21 mouse cellular contexts compared by ENCODE assay signal in the genomic region with DNA sequence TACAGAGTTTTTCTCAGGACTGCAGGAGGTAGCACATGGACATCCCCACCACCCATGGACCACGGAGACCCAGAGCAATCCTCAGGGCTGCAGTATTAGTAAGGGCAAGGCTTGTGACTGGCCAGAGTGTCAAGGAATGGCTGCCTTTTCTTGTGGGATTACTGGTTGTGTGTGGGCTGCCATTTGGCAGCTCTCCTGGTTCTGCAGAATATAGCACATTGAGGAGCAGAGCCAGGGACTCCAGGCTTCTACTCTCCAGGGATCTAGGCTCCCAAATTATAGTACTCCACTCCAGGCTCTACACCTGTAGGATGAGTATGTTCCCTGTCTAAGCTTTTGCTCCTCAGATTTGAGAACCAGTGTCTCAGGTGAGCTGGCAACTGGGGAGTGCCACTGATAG.
DNase-seq lines count a peak whose midpoint lies in the region; ATAC-seq lines count a peak whose summit lies in the region.
"Had no signal": no experiment of that assay in that cellular context is flagged by ENCODE, and none has a peak within 500 bp of the region (broad histone marks: within the 10 kb centered on the region; RNA-seq: fewer than 3 reads in every experiment).

No protein-coding gene starts in this region.

- H3K27me3 ChIP-seq in heart, embryonic 11.5 days (ENCODE audit: control insufficient read depth, insufficient read depth, low read length): no peaks in the 10 kb centered on the region
- H3K27me3 ChIP-seq: CH12.LX; embryonic facial prominence, embryonic 13.5 days; forebrain, embryonic 13.5 days; heart, embryonic 13.5 days; hindbrain, embryonic 15.5 days; Patski had no signal

- H3K4me1 ChIP-seq in heart, embryonic 11.5 days (ENCODE audit: control insufficient read depth, insufficient read depth, low read length): peaks cover 10% of the 10 kb centered on the region
- H3K4me1 ChIP-seq: embryonic facial prominence, embryonic 13.5 days; forebrain, embryonic 13.5 days; hindbrain, embryonic 15.5 days had no signal

- WGBS in heart, embryonic 11.5 days (ENCODE audit: insufficient replicate concordance): 73% methylated on average over 1 of the region's 1 CpGs

- no peak overlapping the region for H3K9ac ChIP-seq in heart, embryonic 11.5 days (ENCODE audit: low read depth, low read length)
- H3K9ac ChIP-seq: embryonic facial prominence, embryonic 13.5 days; forebrain, embryonic 13.5 days; forebrain, postnatal 0 days; heart, embryonic 13.5 days; hindbrain, embryonic 15.5 days had no signal

- no peak overlapping the region for H3K27ac ChIP-seq in heart, embryonic 11.5 days (ENCODE audit: low read depth, low read length)
- H3K27ac ChIP-seq: embryonic facial prominence, embryonic 13.5 days; forebrain, embryonic 13.5 days; heart, embryonic 13.5 days; hindbrain, embryonic 15.5 days had no signal

- no peak overlapping the region for H3K4me3 ChIP-seq in heart, embryonic 11.5 days (ENCODE audit: low read depth, low read length)
- H3K4me3 ChIP-seq: embryonic facial prominence, embryonic 13.5 days; forebrain, embryonic 13.5 days; heart, embryonic 13.5 days; hindbrain, embryonic 15.5 days had no signal

- DNase-seq in frontal cortex, postnatal 36 days (ENCODE audit: low spot score in 2 of 2): peak; percentile 28 to 31
- no peak for DNase-seq in frontal cortex, postnatal 25 days (ENCODE audit: low spot score in 2 of 2)
- peak; percentile 8 for DNase-seq in heart, postnatal 4 days
- DNase-seq in right cerebral cortex, adult 2 months (ENCODE audit: low spot score in 2 of 2): peak; percentile 20 to 45
- DNase-seq in right cerebral cortex, postnatal 14 days: no peak
- DNase-seq in yolk sac, embryonic 10.5 days (ENCODE audit: low spot score): no peak
- DNase-seq: adrenal gland, postnatal 14 days; cerebellum, adult 18-20 months; cerebellum, adult 9-11 months; cerebellum, postnatal 36 days; forebrain, postnatal 0 days; gastrocnemius, postnatal 36 days had no signal

- no peak overlapping the region for H3K4me2 ChIP-seq in heart, embryonic 11.5 days
- H3K4me2 ChIP-seq: embryonic facial prominence, embryonic 13.5 days; forebrain, embryonic 13.5 days; heart, embryonic 13.5 days; hindbrain, embryonic 15.5 days had no signal

- no peak for ATAC-seq in heart, embryonic 11.5 days (replicated peaks; ENCODE audit: insufficient number of reproducible peaks, low FRiP score, low TSS enrichment)
- ATAC-seq: activated CD4-positive, CD25-positive, alpha-beta regulatory T cell, adult 4 months; forebrain, embryonic 13.5 days; forebrain, postnatal 0 days; intestine, embryonic 16.5 days; Patski had no signal

- no peaks in the 10 kb centered on the region for H3K9me3 ChIP-seq in heart, embryonic 11.5 days (replicated peaks; ENCODE audit: control insufficient read depth, low read length)
- H3K9me3 ChIP-seq: embryonic facial prominence, embryonic 13.5 days; forebrain, embryonic 13.5 days; heart, embryonic 13.5 days; hindbrain, embryonic 15.5 days had no signal

- H3K36me3 ChIP-seq in heart, embryonic 11.5 days (ENCODE audit: control insufficient read depth, insufficient read depth, low read length): no peaks in the 10 kb centered on the region
- H3K36me3 ChIP-seq: embryonic facial prominence, embryonic 13.5 days; heart, embryonic 13.5 days; hindbrain, embryonic 15.5 days had no signal

Comparison
In these comparisons a context has a peak if more than half of its experiments do, and no peak if none do; other contexts are left out.
1. DNase-seq: peak in frontal cortex, postnatal 36 days (2 of 2), heart, postnatal 4 days (single experiment) and right cerebral cortex, adult 2 months (2 of 2); none in frontal cortex, postnatal 25 days (0 of 2), right cerebral cortex, postnatal 14 days (single experiment) and yolk sac, embryonic 10.5 days (single experiment).